In genomic region chr2:32864755-32865154, GRCm38 (mm10) we compare ENCODE assay signal across 9 mouse cellular contexts. TPM values are rescaled to one million over a fixed set of nuclear protein-coding genes. Genes with fewer than 3 reads are reported as not detected.
DNase-seq lines count a peak whose midpoint lies in the region; ATAC-seq lines count a peak whose summit lies in the region.
"Had no signal": no experiment of that assay in that cellular context is flagged by ENCODE, and none has a peak within 500 bp of the region (broad histone marks: within the 10 kb centered on the region; RNA-seq: fewer than 3 reads in every experiment).

No protein-coding gene starts in this region.

- H3K4me3 ChIP-seq in liver, embryonic 16.5 days (ENCODE audit: low read depth, low read length), result no peak overlapping the region

- H3K9me3 ChIP-seq in liver, embryonic 16.5 days (replicated peaks; ENCODE audit: control insufficient read depth, low read length), result no peaks in the 10 kb centered on the region

- WGBS in liver, embryonic 16.5 days (ENCODE audit: insufficient replicate concordance), result 47% methylated on average over 2 of the region's 2 CpGs

- DNase-seq in cerebellum, postnatal 10 days, result peak; percentile 63 to 80
- no peak for DNase-seq in cerebellum, postnatal 4 days (ENCODE audit: low spot score in 2 of 2)
- peak; percentile 33 to 36 for DNase-seq in kidney, postnatal 36 days
- DNase-seq in kidney, postnatal 4 days, result no peak
- DNase-seq in ES-CJ7 (ENCODE audit: low read depth, low spot score), result peak; percentile 76
- no peak for DNase-seq in layer of hippocampus, adult 9-10 months (ENCODE audit: low spot score)
- DNase-seq: spleen, adult 18-20 months had no signal

- H3K27me3 ChIP-seq in liver, embryonic 16.5 days (ENCODE audit: control insufficient read depth, insufficient read depth, low read depth, low read length), result no peaks in the 10 kb centered on the region

- no peak overlapping the region for H3K4me2 ChIP-seq in liver, embryonic 16.5 days (ENCODE audit: low read depth, low read length)

- no peaks in the 10 kb centered on the region for H3K36me3 ChIP-seq in liver, embryonic 16.5 days (ENCODE audit: control insufficient read depth, insufficient read depth)

- peak overlapping the region; percentile 61 for H3K27ac ChIP-seq in liver, embryonic 16.5 days (ENCODE audit: low read length)

- ATAC-seq in liver, embryonic 16.5 days (ENCODE audit: low read depth), result no peak
- no peak for ATAC-seq in granulocyte monocyte progenitor cell, adult 5-6 weeks (replicated peaks; ENCODE audit: poor library complexity, severe bottlenecking)

- no peaks in the 10 kb centered on the region; the same call in 1 of the 2 replicates for H3K4me1 ChIP-seq in liver, embryonic 16.5 days (ENCODE audit: control insufficient read depth, low read depth, low read length)

- no peak overlapping the region for H3K9ac ChIP-seq in liver, embryonic 16.5 days (ENCODE audit: low read depth, low read length)

RNA-seq across cellular contexts. Expression of gene Fam129b, which starts 11.2 kb away (rescaled TPM):
- polyA plus RNA-seq in liver, embryonic 16.5 days (2015; fragmentation: Nextera tagmentation; extraction: Ambion mirVana), result 9.4 and 11.9 TPM in 2 replicates
- total RNA-seq in granulocyte monocyte progenitor cell, adult 5-6 weeks (2014; fragmentation: Nextera tagmentation), result 7.9 and 20.5 TPM in 2 replicates
- 6.2 and 9.6 TPM in 2 replicates for total RNA-seq in granulocyte monocyte progenitor cell, adult 5-6 weeks (2017)

RNA-seq across cellular contexts. Expression of gene Stxbp1, which starts 17.7 kb away (rescaled TPM):
- 2.6 and 2.9 TPM in 2 replicates for polyA plus RNA-seq in liver, embryonic 16.5 days (2015; fragmentation: Nextera tagmentation; extraction: Ambion mirVana)
- 3.5 and 6.3 TPM in 2 replicates for total RNA-seq in granulocyte monocyte progenitor cell, adult 5-6 weeks (2014; fragmentation: Nextera tagmentation)
- 1.3 and 1.6 TPM in 2 replicates for total RNA-seq in granulocyte monocyte progenitor cell, adult 5-6 weeks (2017)

Comparison
In these comparisons a context has a peak if more than half of its experiments do, and no peak if none do; other contexts are left out.
1. DNase-seq: peak in cerebellum, postnatal 10 days (2 of 2), kidney, postnatal 36 days (2 of 2) and ES-CJ7 (single experiment); none in cerebellum, postnatal 4 days (0 of 2), kidney, postnatal 4 days (0 of 2) and layer of hippocampus, adult 9-10 months (single experiment).